Mouse (Mus musculus): Measurements from ENCODE around the gene Olfr901.
"Not testable (repeated sequence)": the region's sequence is repeated elsewhere in the genome, so short reads cannot be mapped to it uniquely, and the experiment has no call there.

Gene Olfr901

GRCm38 (mm10) chr9:38429155-38429554, at the start of gene Olfr901:
Gene Olfr901 (plus strand): TSS chr9:38429455.
- DNase-seq (ENCODE audit: low spot score in 2 of 2) = no peak

GRCm38 (mm10) chr9:38401398-38401797, 27.9 kb upstream of the Olfr901 start, which contains the start of gene Olfr147:
Gene Olfr147 (plus strand): TSS chr9:38401698.
- no peak for DNase-seq (ENCODE audit: low spot score in 2 of 2)

GRCm38 (mm10) chr9:38407502-38407901, 21.8 kb upstream of the Olfr901 start:
- DNase-seq (ENCODE audit: low spot score in 2 of 2) = not testable (repeated sequence)

GRCm38 (mm10) chr9:38413502-38413901, 15.8 kb upstream of the Olfr901 start:
- not testable (repeated sequence) for DNase-seq (ENCODE audit: low spot score in 2 of 2)

GRCm38 (mm10) chr9:38423801-38424200, 5.5 kb upstream of the Olfr901 start:
- no peak for DNase-seq (ENCODE audit: low spot score in 2 of 2)

- no peak for DNase-seq (ENCODE audit: low spot score in 2 of 2)
Measured at GRCm38 (mm10) chr9:38427026-38427425, 2.2 kb upstream of the Olfr901 start.

- no peak for DNase-seq (ENCODE audit: low spot score in 2 of 2)
Measured at GRCm38 (mm10) chr9:38447352-38447751, 18.1 kb downstream of the Olfr901 start, which contains the start of gene Olfr902. Gene Olfr902 (plus strand): TSS chr9:38447652.

- DNase-seq (ENCODE audit: low spot score in 2 of 2) = no peak
Measured at GRCm38 (mm10) chr9:38462844-38463243, 33.6 kb downstream of the Olfr901 start, which contains the start of gene Olfr904. Gene Olfr904 (plus strand): TSS chr9:38463144.

GRCm38 (mm10) chr9:38470807-38471206, 41.6 kb downstream of the Olfr901 start, which contains the start of gene Olfr905:
Gene Olfr905 (plus strand): TSS chr9:38471107.
- no peak for DNase-seq (ENCODE audit: low spot score in 2 of 2)

Data from right cerebral cortex, adult 2 months (tissue).